Mouse (Mus musculus) limb, embryonic 11.5 days (tissue): ENCODE measurements around the gene Mrps18b. TPM values are rescaled to one million over a fixed set of nuclear protein-coding genes. Genes with fewer than 3 reads are reported as not detected.
"Not testable (repeated sequence)": the region's sequence is repeated elsewhere in the genome, so short reads cannot be mapped to it uniquely, and the experiment has no call there.

Experiments used
- ATAC-seq: fragments of 200-750 bp; cut with Nextera tagmentation; 2 replicates; pipeline ENCODE4 v1.8.0; 2017; ENCODE audit warnings: low read depth; ENCODE audit not compliant: insufficient number of reproducible peaks, low FRiP score, low TSS enrichment
- DNase-seq: peaks from one replicate; pipeline ENCODE4 v3.0.0-alpha.2; 2015; ENCODE audit warnings: low spot score
- H3K27ac ChIP-seq: fragments of 300-500 bp; sonication (generic); replicated peaks from 2 replicates; pipeline ENCODE4 v1.5.1; 2014; ENCODE audit warnings: low read depth, mild to moderate bottlenecking, low read length
- H3K27me3 ChIP-seq: fragments of 300-500 bp; sonication (generic); 2 replicates; pipeline ENCODE4 v1.6.1; 2014; ENCODE audit warnings: mild to moderate bottlenecking, low read length, mixed read lengths; ENCODE audit not compliant: control insufficient read depth, insufficient read depth
- H3K36me3 ChIP-seq: fragments of 300-500 bp; sonication (generic); 2 replicates; pipeline ENCODE4 v1.6.1; 2014; ENCODE audit warnings: mild to moderate bottlenecking, low read length, moderate library complexity, mixed read lengths; ENCODE audit not compliant: control insufficient read depth, insufficient read depth
- H3K4me1 ChIP-seq: fragments of 300-500 bp; sonication (generic); 2 replicates; pipeline ENCODE4 v1.6.1; 2014; ENCODE audit warnings: low read length, mixed read lengths; ENCODE audit not compliant: control insufficient read depth, insufficient read depth
- H3K4me2 ChIP-seq: fragments of 300-500 bp; sonication (generic); 2 replicates; pipeline ENCODE4 v1.6.1; 2014; ENCODE audit warnings: low read depth, mild to moderate bottlenecking, moderate library complexity; ENCODE audit not compliant: severe bottlenecking
- H3K4me3 ChIP-seq: fragments of 300-500 bp; sonication (generic); 2 replicates; pipeline ENCODE4 v1.5.1; 2014; ENCODE audit warnings: low read depth, low read length
- H3K9ac ChIP-seq: fragments of 300-500 bp; sonication (generic); 2 replicates; pipeline ENCODE4 v1.6.1; 2014; ENCODE audit warnings: mild to moderate bottlenecking, low read length
- H3K9me3 ChIP-seq: fragments of 300-500 bp; sonication (generic); 2 replicates; pipeline ENCODE4 v1.6.1; 2016; ENCODE audit warnings: low read length; ENCODE audit not compliant: control insufficient read depth
- WGBS: fragments of 180-500 bp; shearing (Covaris S2); extraction: QIAGEN DNeasy Blood & Tissue Kit; methylation state at CpG from one replicate; pipeline ENCODE4 v1.1.7; 2014; 5-methylcytosine and 5-hydroxymethylcytosine counted together
- polyA plus RNA-seq: library from polyadenylated mRNA; unstranded; fragments of >200 nt; fragmentation: Nextera tagmentation; extraction: Ambion mirVana; gene quantifications from 2 replicates; pipeline ENCODE4 v1.2.1, GENCODE M21; 2014

Mrps18b gene
- polyA plus RNA-seq, 1 experiment from 2014 or later = 81.7 TPM

DNA sequence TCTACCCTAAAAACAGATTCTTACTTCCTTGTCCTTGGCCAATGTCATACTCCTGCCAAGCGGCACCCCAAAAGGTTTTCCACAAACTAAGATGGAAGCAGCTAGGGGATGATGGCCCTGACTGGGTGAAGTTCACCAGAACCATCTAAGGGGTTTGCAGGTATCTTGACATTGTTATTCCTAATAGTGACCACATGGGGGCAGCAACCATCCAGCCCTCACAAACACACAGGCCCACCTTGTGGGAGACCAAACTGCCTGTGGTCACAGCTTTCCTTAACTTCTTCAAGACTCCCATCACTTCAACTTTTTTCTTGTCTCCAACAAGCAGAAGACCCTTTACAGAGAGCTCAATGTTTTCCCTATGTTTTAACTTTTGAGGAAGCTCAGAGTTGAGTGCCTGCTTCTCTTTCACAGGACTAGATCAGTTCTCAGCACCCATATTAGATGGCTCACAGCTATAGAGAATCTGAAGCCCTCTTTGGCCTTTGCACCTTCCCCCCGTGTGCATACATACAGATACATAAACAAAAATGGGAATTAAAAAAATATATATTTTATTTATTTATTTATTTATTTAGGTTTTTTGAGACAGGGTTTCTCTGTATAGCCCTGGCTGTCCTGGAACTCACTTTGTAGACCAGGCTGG lies 21.6 kb upstream of the Mrps18b start:
- ATAC-seq = 0 out of 2 replicates have a peak, but pooled peaks have one; percentile 62
- Histone ChIP-seq H3K36me3 (no peaks in the 10 kb centered on the region), H3K4me1 (no peaks in the 10 kb centered on the region), H3K27me3 (no peaks in the 10 kb centered on the region), H3K4me3 (no peak overlapping the region), H3K9me3 (no peaks in the 10 kb centered on the region), H3K27ac (no peak overlapping the region), H3K4me2 (no peak overlapping the region), H3K9ac (no peak overlapping the region)
- peak; percentile 56 for DNase-seq
- WGBS = 49% methylated on average over 2 of the region's 2 CpGs

DNA sequence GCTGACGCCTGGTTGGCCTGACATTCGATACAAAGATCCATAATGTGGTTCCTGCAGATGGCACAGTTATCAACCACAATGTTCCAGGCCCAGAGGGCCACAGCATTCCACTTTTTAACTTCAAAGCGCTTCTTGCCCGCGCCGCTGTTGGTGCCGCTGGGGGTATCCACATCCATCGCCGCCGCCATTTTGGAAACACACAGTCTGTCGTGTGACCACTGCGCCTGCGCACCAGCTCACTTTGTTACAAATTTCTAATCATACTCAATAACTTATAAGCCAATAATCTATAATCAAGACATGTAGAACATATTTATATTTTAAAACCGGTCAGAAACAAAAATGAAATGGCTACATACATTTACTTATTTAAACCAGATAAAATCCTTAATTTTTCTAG lies 19.6 kb upstream of the Mrps18b start:
- WGBS = 87% methylated on average over 14 of the region's 14 CpGs
- not testable (repeated sequence) for H3K9ac ChIP-seq, H3K27ac ChIP-seq, DNase-seq, H3K27me3 ChIP-seq, H3K9me3 ChIP-seq, H3K4me1 ChIP-seq, ATAC-seq, H3K36me3 ChIP-seq, H3K4me2 ChIP-seq, H3K4me3 ChIP-seq

GRCm38 (mm10) chr17:35932608-35933007 lies 16.4 kb upstream of the Mrps18b start:
- no peaks in the 10 kb centered on the region for H3K27me3 ChIP-seq
- H3K4me2 ChIP-seq = no peak overlapping the region
- H3K4me3 ChIP-seq = no peak overlapping the region
- ATAC-seq (no peak), DNase-seq (no peak)
- H3K27ac ChIP-seq = no peak overlapping the region
- H3K9ac ChIP-seq = no peak overlapping the region
- H3K9me3 ChIP-seq = no peaks in the 10 kb centered on the region
- H3K4me1 ChIP-seq = no peaks in the 10 kb centered on the region
- 91% methylated on average over 4 of the region's 4 CpGs for WGBS
- peaks cover 23% of the 10 kb centered on the region for H3K36me3 ChIP-seq

- Histone ChIP-seq H3K4me3 (no peak overlapping the region), H3K27ac (no peak overlapping the region), H3K9ac (no peak overlapping the region), H3K9me3 (no peaks in the 10 kb centered on the region), H3K27me3 (no peaks in the 10 kb centered on the region), H3K36me3 (peaks cover 30% of the 10 kb centered on the region), H3K4me1 (no peaks in the 10 kb centered on the region), H3K4me2 (no peak overlapping the region)
- no peak for DNase-seq
- ATAC-seq = no peak
- 92% methylated on average over 12 of the region's 12 CpGs for WGBS
Observed at GRCm38 (mm10) chr17:35930627-35931026, 14.4 kb upstream of the Mrps18b start.

DNA sequence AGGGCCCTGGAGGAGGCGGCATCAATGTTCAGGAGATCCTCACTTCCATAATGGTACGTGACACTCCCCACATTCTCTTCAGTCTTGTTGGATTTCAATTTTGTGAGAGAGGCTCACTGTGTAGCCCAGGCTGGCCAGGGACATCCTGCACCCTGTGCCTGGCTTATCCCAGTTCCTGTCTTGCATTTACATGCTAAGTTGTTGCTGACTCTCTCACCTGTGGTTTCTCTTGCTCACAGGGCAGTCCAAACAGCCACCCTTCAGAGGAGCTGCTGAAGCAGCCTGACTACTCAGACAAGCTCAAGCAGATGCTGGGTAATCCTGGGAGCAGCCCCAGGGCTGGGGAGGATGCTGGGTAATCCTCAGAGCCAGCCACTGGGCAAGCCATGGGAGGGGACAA lies 13.3 kb upstream of the Mrps18b start:
- 100% methylated on average over 2 of the region's 2 CpGs for WGBS
- Histone ChIP-seq H3K36me3 (peaks cover 33% of the 10 kb centered on the region), H3K4me2 (no peak overlapping the region), H3K9me3 (no peaks in the 10 kb centered on the region), H3K9ac (no peak overlapping the region), H3K27me3 (no peaks in the 10 kb centered on the region), H3K27ac (no peak overlapping the region), H3K4me3 (no peak overlapping the region), H3K4me1 (no peaks in the 10 kb centered on the region)
- no peak for DNase-seq
- no peak for ATAC-seq

- no peak overlapping the region for H3K27ac ChIP-seq
- 89% methylated on average over 1 of the region's 1 CpGs for WGBS
- no peak overlapping the region for H3K4me3 ChIP-seq
- no peaks in the 10 kb centered on the region for H3K9me3 ChIP-seq
- H3K27me3 ChIP-seq = no peaks in the 10 kb centered on the region
- ATAC-seq = no peak
- H3K36me3 ChIP-seq = peaks cover 39% of the 10 kb centered on the region
- no peak overlapping the region for H3K4me2 ChIP-seq
- no peak for DNase-seq
- no peak overlapping the region for H3K9ac ChIP-seq
- H3K4me1 ChIP-seq = no peaks in the 10 kb centered on the region
Observed at GRCm38 (mm10) chr17:35927471-35927870, 11.3 kb upstream of the Mrps18b start.

DNA sequence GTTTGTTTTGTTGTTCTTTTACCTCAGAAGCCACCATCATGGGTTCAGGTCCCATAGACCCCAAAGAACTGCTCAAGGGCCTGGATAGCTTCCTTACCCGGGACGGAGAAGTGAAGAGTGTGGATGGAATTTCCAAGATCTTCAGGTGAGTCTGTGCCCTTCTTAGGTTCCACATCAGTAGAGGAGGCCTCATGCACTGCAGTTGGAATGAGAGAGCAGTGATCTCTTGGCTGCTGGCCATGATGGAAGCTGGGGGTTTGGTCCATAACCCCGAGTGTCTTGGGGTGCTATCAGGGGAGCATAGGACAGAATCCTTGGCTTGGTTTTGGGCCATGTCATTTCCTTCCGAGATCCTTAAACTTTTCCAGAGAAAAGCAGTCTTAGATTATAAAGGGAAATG lies 7.1 kb upstream of the Mrps18b start:
- no peaks in the 10 kb centered on the region for H3K27me3 ChIP-seq
- H3K9ac ChIP-seq = no peak overlapping the region
- 93% methylated on average over 4 of the region's 4 CpGs for WGBS
- no peak for DNase-seq
- peaks cover 23% of the 10 kb centered on the region for H3K36me3 ChIP-seq
- ATAC-seq = no peak
- no peak overlapping the region for H3K4me2 ChIP-seq
- H3K4me3 ChIP-seq = no peak overlapping the region
- 0 out of 2 replicates have a peak, but pooled peaks cover 4% of the 10 kb centered on the region for H3K4me1 ChIP-seq
- H3K9me3 ChIP-seq = no peaks in the 10 kb centered on the region
- H3K27ac ChIP-seq = no peak overlapping the region

DNA sequence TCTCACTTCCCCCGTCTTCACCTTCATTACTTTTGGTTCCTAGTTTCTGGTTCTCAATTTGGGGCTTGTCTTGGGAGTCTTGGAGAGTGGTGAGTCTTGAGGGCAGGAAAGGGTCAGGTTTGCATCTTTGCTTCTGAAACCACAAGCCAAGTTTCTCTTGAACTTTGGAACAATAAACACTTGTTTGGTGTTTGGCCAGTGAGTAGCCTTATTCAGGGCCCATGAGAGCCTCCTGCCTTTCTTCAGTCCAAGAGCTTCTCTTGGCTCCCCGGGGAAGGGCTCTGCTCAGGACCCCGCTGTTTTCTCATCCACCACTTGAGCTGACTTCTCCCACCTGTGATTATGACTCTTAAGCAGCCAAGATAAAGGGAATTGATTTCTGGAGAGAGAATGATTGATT lies 6.4 kb upstream of the Mrps18b start:
- peaks cover 15% of the 10 kb centered on the region for H3K36me3 ChIP-seq
- ATAC-seq (no peak), DNase-seq (no peak)
- H3K4me3 ChIP-seq = no peak overlapping the region
- no peak overlapping the region for H3K27ac ChIP-seq
- no peaks in the 10 kb centered on the region for H3K27me3 ChIP-seq
- H3K4me1 ChIP-seq = 0 out of 2 replicates have a peak, but pooled peaks cover 4% of the 10 kb centered on the region
- 93% methylated on average over 3 of the region's 3 CpGs for WGBS
- no peak overlapping the region for H3K9ac ChIP-seq
- H3K4me2 ChIP-seq = no peak overlapping the region
- no peaks in the 10 kb centered on the region for H3K9me3 ChIP-seq

DNA sequence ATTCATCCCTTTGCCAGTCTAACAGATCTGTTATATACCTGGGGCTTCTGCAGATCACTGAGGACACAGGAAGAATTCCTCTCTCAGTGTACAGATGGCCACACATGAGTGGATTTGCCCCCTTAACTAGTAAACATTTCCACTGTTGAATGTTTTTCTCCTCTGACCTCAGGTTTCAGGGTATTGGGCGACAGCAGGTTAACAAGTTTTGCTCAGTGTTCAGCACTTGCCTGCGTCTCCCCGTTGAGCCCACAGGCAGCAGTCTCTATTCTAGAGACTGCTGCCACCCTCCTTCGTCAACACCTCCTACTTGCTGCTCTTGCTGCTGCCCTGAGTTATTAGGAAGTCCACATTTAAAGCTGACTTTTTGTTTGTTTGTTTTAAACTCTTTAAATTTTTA lies 5.5 kb upstream of the Mrps18b start:
- Histone ChIP-seq H3K36me3 (peaks cover 15% of the 10 kb centered on the region), H3K4me3 (no peak overlapping the region), H3K27me3 (no peaks in the 10 kb centered on the region), H3K27ac (no peak overlapping the region), H3K4me1 (0 out of 2 replicates have a peak, but pooled peaks cover 4% of the 10 kb centered on the region), H3K4me2 (no peak overlapping the region), H3K9ac (no peak overlapping the region), H3K9me3 (no peaks in the 10 kb centered on the region)
- no peak for DNase-seq
- 94% methylated on average over 4 of the region's 4 CpGs for whole genome bisulfite sequencing
- ATAC-seq = no peak
